Comparison of ENCODE assay signal across 8 mouse cellular contexts in genomic region chr7:110920331-110921261, GRCm38 (mm10). TPM values are rescaled to one million over a fixed set of nuclear protein-coding genes. Genes with fewer than 3 reads are reported as not detected.
DNase-seq lines count a peak whose midpoint lies in the region; ATAC-seq and TF ChIP-seq lines count a peak whose summit lies in the region.

No protein-coding gene starts in this region.

- WGBS in midbrain, embryonic 14.5 days: 83% methylated on average over 19 of the region's 19 CpGs
- WGBS in midbrain, embryonic 15.5 days: 83% methylated on average over 19 of the region's 19 CpGs
- 64% methylated on average over 19 of the region's 19 CpGs for WGBS in heart, embryonic 15.5 days
- 78% methylated on average over 19 of the region's 19 CpGs for WGBS in kidney, adult 2 months

- no peak overlapping the region for H3K27ac ChIP-seq in midbrain, embryonic 14.5 days (replicated peaks; ENCODE audit: low read depth, low read length)
- H3K27ac ChIP-seq in midbrain, embryonic 15.5 days: no peak overlapping the region
- no peak overlapping the region for H3K27ac ChIP-seq in heart, embryonic 15.5 days
- H3K27ac ChIP-seq in kidney, adult 2 months (ENCODE audit: insufficient read depth, low read depth, low read length): no peak overlapping the region

- no peaks in the 10 kb centered on the region for H3K27me3 ChIP-seq in midbrain, embryonic 14.5 days (ENCODE audit: control insufficient read depth, insufficient read depth, low read length)
- H3K27me3 ChIP-seq in midbrain, embryonic 15.5 days (replicated peaks): no peaks in the 10 kb centered on the region
- H3K27me3 ChIP-seq in heart, embryonic 15.5 days: no peaks in the 10 kb centered on the region
- no peaks in the 10 kb centered on the region for H3K27me3 ChIP-seq in kidney, adult 2 months (replicated peaks; ENCODE audit: control insufficient read depth, insufficient read depth, low read length)

- DNase-seq in midbrain, embryonic 14.5 days: peak; percentile 4
- DNase-seq in lung, postnatal 36 days: peak; percentile 76
- DNase-seq in thymus, adult 18-20 months: no peak
- DNase-seq in urinary bladder, postnatal 25 days (ENCODE audit: low spot score): no peak
- no peak for DNase-seq in urinary bladder, adult 18-20 months (ENCODE audit: low spot score in 2 of 2)
- DNase-seq in kidney, adult 2 months: no peak

- ATAC-seq in midbrain, embryonic 14.5 days (ENCODE audit: low FRiP score, low TSS enrichment): no peak
- no peak for ATAC-seq in midbrain, embryonic 15.5 days (replicated peaks)
- ATAC-seq in heart, embryonic 15.5 days (replicated peaks; ENCODE audit: insufficient number of reproducible peaks, insufficient read depth, low FRiP score, low read depth): peak; percentile 18; the same call in 1 of the 2 replicates

- no peak for TF ChIP-seq CTCF in kidney, adult 2 months (conservative IDR thresholded peaks at IDR 0.05; ENCODE audit: insufficient read depth, insufficient read length, low read depth, low read length)

- no peaks in the 10 kb centered on the region for H3K4me1 ChIP-seq in midbrain, embryonic 14.5 days (ENCODE audit: control insufficient read depth, insufficient read depth, low read length)
- no peaks in the 10 kb centered on the region for H3K4me1 ChIP-seq in midbrain, embryonic 15.5 days
- H3K4me1 ChIP-seq in heart, embryonic 15.5 days (replicated peaks): peaks cover 11% of the 10 kb centered on the region
- H3K4me1 ChIP-seq in kidney, adult 2 months (ENCODE audit: control insufficient read depth, insufficient read depth, low read length): no peaks in the 10 kb centered on the region

- H3K4me3 ChIP-seq in midbrain, embryonic 14.5 days (replicated peaks; ENCODE audit: low read depth, low read length): no peak overlapping the region
- no peak overlapping the region for H3K4me3 ChIP-seq in midbrain, embryonic 15.5 days
- H3K4me3 ChIP-seq in heart, embryonic 15.5 days: no peak overlapping the region
- no peak overlapping the region for H3K4me3 ChIP-seq in kidney, adult 2 months (ENCODE audit: insufficient read depth, low read depth, low read length)

- no peaks in the 10 kb centered on the region for H3K36me3 ChIP-seq in midbrain, embryonic 14.5 days (ENCODE audit: control insufficient read depth, insufficient read depth, low read length)
- H3K36me3 ChIP-seq in midbrain, embryonic 15.5 days (replicated peaks): no peaks in the 10 kb centered on the region
- no peaks in the 10 kb centered on the region for H3K36me3 ChIP-seq in heart, embryonic 15.5 days
- H3K36me3 ChIP-seq in kidney, adult 2 months (ENCODE audit: control insufficient read depth, insufficient read depth, low read length): no peaks in the 10 kb centered on the region

- TF ChIP-seq POLR2A in kidney, adult 2 months (IDR thresholded peaks at IDR 0.05; ENCODE audit: low read depth, low read length): no peak

- H3K9me3 ChIP-seq in midbrain, embryonic 14.5 days (ENCODE audit: control insufficient read depth, low read length): no peaks in the 10 kb centered on the region
- no peaks in the 10 kb centered on the region for H3K9me3 ChIP-seq in midbrain, embryonic 15.5 days
- H3K9me3 ChIP-seq in heart, embryonic 15.5 days (replicated peaks): no peaks in the 10 kb centered on the region

- H3K9ac ChIP-seq in midbrain, embryonic 14.5 days (replicated peaks; ENCODE audit: low read length): no peak overlapping the region
- no peak overlapping the region for H3K9ac ChIP-seq in midbrain, embryonic 15.5 days
- H3K9ac ChIP-seq in heart, embryonic 15.5 days: no peak overlapping the region

- no peak overlapping the region for H3K4me2 ChIP-seq in midbrain, embryonic 14.5 days (ENCODE audit: low read length)
- no peak overlapping the region for H3K4me2 ChIP-seq in midbrain, embryonic 15.5 days
- no peak overlapping the region for H3K4me2 ChIP-seq in heart, embryonic 15.5 days

RNA-seq across cellular contexts. Expression of gene Lyve1, which starts 57.6 kb away (rescaled TPM):
- polyA plus RNA-seq in midbrain, embryonic 14.5 days (2014; fragmentation: Nextera tagmentation; extraction: Ambion mirVana): 4.7 TPM in 1 of 2 replicates, not detected in the other
- polyA plus RNA-seq in midbrain, embryonic 15.5 days (2015; fragmentation: Nextera tagmentation; extraction: Ambion mirVana): 6.9 and 7.0 TPM in 2 replicates
- polyA plus RNA-seq in heart, embryonic 15.5 days (2015; fragmentation: Nextera tagmentation; extraction: Ambion mirVana): 11.9 and 13.2 TPM in 2 replicates
- polyA plus RNA-seq in kidney, adult 2 months (2012; rRNA removed): 2.0 and 6.6 TPM in 2 replicates

Comparison
In these comparisons a context has a peak if more than half of its experiments do, and no peak if none do; other contexts are left out.
1. DNase-seq: peak in midbrain, embryonic 14.5 days (single experiment) and lung, postnatal 36 days (single experiment); none in thymus, adult 18-20 months (0 of 2), urinary bladder, postnatal 25 days (single experiment), urinary bladder, adult 18-20 months (0 of 2) and kidney, adult 2 months (single experiment).